Mouse (Mus musculus) forebrain, embryonic 10.5 days (tissue): Measurements from ENCODE around the gene Rars. TPM values are rescaled to one million over a fixed set of nuclear protein-coding genes. Genes with fewer than 3 reads are reported as not detected.
"Not testable (repeated sequence)": the region's sequence is repeated elsewhere in the genome, so short reads cannot be mapped to it uniquely, and the experiment has no call there.

Experiments
- DNase-seq: peaks from one replicate; pipeline ENCODE4 v3.0.0-alpha.2; 2017; ENCODE audit warnings: low spot score; ENCODE audit errors: extremely low spot score
- H3K27ac ChIP-seq: fragments of 300-500 bp; sonication (generic); 2 replicates; pipeline ENCODE4 v1.5.1; 2016; ENCODE audit warnings: mild to moderate bottlenecking
- H3K27me3 ChIP-seq: fragments of 300-500 bp; sonication (generic); 2 replicates; pipeline ENCODE4 v1.6.1; 2016; ENCODE audit warnings: mild to moderate bottlenecking; ENCODE audit not compliant: poor library complexity, severe bottlenecking
- H3K36me3 ChIP-seq: fragments of 300-500 bp; sonication (generic); replicated peaks from 2 replicates; pipeline ENCODE4 v1.6.1; 2016; ENCODE audit warnings: mild to moderate bottlenecking, moderate library complexity
- H3K4me1 ChIP-seq: fragments of 300-500 bp; sonication (generic); 2 replicates; pipeline ENCODE4 v1.6.1; 2016
- H3K4me3 ChIP-seq: fragments of 300-500 bp; sonication (generic); 2 replicates; pipeline ENCODE4 v1.5.1; 2016; ENCODE audit warnings: mild to moderate bottlenecking, moderate library complexity
- H3K9me3 ChIP-seq: fragments of 300-500 bp; sonication (generic); 2 replicates; pipeline ENCODE4 v1.6.1; 2016; ENCODE audit warnings: mild to moderate bottlenecking, moderate library complexity
- WGBS: fragments of 180-500 bp; shearing (Covaris S2); methylation state at CpG from one replicate; pipeline ENCODE4 v1.1.7; 2016; 5-methylcytosine and 5-hydroxymethylcytosine counted together
- polyA plus RNA-seq: library from polyadenylated mRNA; unstranded; fragments of >200 nt; fragmentation: Nextera tagmentation; extraction: Ambion mirVana; gene quantifications from 2 replicates; pipeline ENCODE4 v1.2.1, GENCODE M21; 2016

Rars gene
- polyA plus RNA-seq, 1 experiment from 2014 or later: 118 TPM

DNA sequence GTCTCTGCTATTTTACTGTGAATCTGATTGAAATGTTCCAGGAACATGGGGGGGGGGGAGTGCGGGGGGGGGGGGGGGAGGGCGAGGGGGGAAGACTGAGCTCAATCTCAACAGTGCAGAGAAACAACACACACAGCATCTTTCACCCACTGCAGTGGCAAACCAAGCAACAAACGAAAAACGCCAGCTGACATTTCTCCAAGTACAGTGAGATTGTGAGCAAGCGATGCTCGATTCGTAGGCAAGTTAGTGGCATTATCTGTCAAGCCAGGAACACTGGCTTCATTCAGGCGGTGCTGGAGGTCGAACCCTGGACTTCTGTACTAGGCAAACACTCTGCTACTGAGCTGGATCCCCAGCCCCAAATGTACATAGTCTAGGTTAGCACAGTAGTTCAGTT lies 21.3 kb upstream of the Rars start:
- Histone ChIP-seq H3K36me3 (peaks cover 69% of the 10 kb centered on the region), H3K9me3 (peaks cover 6% of the 10 kb centered on the region; the same call in 1 of the 2 replicates), H3K27ac (peak overlapping the region; percentile 90), H3K4me3 (no peak overlapping the region), H3K4me1 (peaks cover 52% of the 10 kb centered on the region), H3K27me3 (no peaks in the 10 kb centered on the region)
- DNase-seq: no peak
- 92% methylated on average over 7 of the region's 9 CpGs for WGBS

DNA sequence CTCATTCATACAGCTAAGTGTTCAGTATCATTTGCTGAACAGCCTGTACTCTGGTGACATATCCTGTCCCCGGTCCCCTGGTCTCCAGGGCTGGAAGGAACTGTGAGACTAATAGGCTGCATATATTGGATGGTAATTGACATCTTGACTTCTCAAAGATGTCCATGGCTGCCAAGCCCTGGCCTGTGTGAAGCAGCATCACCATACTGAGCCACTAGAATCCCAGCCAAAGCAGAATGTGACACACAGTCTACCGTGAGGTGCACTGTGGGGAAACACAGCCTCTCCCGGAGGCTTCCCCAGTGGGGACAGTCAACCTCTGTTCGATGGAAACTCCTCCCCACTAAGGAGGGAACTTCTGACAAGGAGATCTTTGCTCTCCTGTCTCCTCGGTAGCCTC lies 20.6 kb upstream of the Rars start:
- peaks cover 69% of the 10 kb centered on the region for H3K36me3 ChIP-seq
- H3K4me3 ChIP-seq: no peak overlapping the region
- H3K9me3 ChIP-seq: peaks cover 6% of the 10 kb centered on the region; the same call in 1 of the 2 replicates
- DNase-seq: no peak
- WGBS: 81% methylated on average over 5 of the region's 5 CpGs
- peaks cover 46% of the 10 kb centered on the region for H3K4me1 ChIP-seq
- no peaks in the 10 kb centered on the region for H3K27me3 ChIP-seq
- H3K27ac ChIP-seq: peak overlapping the region; percentile 90

DNA sequence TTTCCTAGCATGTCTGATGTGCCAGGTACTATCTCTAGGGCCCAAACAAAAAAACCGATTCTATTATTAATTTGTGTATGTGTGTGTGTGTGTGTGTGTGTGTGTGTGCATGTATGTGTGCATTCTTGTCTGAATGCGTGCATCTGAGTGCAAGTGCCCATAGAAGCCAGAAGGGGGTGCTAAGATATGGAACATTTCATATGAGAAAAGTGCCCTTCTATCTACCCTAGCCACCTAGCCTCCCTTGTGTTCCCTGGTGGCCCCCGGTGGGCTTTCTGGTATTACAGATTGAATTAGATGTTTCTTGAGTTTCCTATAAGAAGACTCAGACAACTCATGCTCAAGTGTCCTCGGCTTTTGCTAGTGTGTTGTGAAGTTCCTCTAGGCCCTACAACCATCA lies 19.3 kb upstream of the Rars start:
- Histone ChIP-seq H3K4me1 (peaks cover 38% of the 10 kb centered on the region), H3K27ac (no peak overlapping the region), H3K9me3 (peaks cover 6% of the 10 kb centered on the region; the same call in 1 of the 2 replicates), H3K4me3 (no peak overlapping the region), H3K36me3 (peaks cover 70% of the 10 kb centered on the region), H3K27me3 (no peaks in the 10 kb centered on the region)
- WGBS: 94% methylated on average over 4 of the region's 4 CpGs
- DNase-seq: no peak

DNA sequence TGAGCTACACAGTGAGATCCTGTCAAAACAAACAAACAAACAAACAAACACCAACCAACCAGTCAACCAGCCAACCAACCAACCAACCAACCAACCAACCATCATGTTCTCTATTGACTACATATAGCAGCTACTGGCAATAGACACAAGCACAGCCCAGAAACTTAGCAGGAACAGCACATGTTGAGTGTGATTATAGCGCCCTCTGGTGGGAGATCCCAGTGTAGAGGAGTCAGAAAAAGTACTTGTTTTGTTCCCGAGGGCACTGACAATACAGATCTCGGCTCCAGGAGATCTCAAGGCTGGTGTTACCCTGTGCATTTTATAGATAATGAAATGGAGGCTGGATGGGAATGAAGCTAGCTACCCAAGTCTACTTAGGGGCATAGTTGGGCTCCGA lies 18.4 kb upstream of the Rars start:
- peaks cover 67% of the 10 kb centered on the region for H3K36me3 ChIP-seq
- 58% methylated on average over 4 of the region's 4 CpGs for WGBS
- peak overlapping the region; percentile 44; the same call in 1 of the 2 replicates for H3K27ac ChIP-seq
- H3K9me3 ChIP-seq: peaks cover 6% of the 10 kb centered on the region; the same call in 1 of the 2 replicates
- peak; percentile 53 for DNase-seq
- H3K4me3 ChIP-seq: no peak overlapping the region
- no peaks in the 10 kb centered on the region for H3K27me3 ChIP-seq
- peaks cover 30% of the 10 kb centered on the region for H3K4me1 ChIP-seq

DNA sequence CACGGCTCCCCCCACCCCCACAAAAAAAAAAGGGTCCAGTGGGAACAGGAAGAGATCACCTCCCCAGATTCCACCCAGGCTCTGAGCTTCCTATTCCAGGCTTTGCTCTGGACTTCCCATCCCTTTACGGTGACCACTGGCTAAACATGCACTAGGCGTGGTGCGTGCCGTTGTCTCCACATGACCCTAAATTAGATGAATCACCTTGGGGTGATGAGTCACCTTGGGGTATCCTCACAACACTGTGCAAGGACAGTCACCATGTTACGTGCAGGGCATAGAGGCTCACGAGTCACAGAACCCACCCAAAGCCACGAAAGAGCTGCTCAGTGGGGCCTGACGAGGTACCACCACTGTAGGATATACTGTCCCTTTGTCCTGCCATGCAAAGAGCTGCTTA lies 10.0 kb upstream of the Rars start:
- WGBS: 94% methylated on average over 9 of the region's 9 CpGs
- no peak overlapping the region for H3K4me3 ChIP-seq
- DNase-seq: no peak
- no peaks in the 10 kb centered on the region for H3K27me3 ChIP-seq
- H3K4me1 ChIP-seq: no peaks in the 10 kb centered on the region; the same call in 1 of the 2 replicates
- peak overlapping the region; percentile 31; the same call in 1 of the 2 replicates for H3K27ac ChIP-seq
- no peaks in the 10 kb centered on the region for H3K9me3 ChIP-seq
- peaks cover 70% of the 10 kb centered on the region for H3K36me3 ChIP-seq

DNA sequence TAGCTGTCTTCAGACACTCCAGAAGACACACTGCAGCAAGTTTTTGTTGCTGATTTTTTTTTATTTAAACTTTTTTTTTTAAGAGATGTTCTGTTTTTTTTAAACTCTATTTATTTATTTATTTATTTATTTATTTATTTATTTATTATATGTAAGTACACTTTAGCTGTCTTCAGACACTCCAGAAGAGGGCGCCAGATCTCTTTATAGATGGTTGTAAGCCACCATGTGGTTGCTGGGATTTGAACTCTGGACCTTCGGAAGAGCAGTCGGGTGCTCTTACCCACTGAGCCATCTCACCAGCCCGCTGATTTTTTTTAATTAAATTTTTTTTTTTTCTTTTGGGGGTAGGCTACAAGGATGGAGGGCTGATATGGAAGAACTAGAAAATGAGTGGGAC lies 8.3 kb upstream of the Rars start:
- not testable (repeated sequence) for H3K27me3 ChIP-seq, H3K27ac ChIP-seq, H3K9me3 ChIP-seq, H3K4me1 ChIP-seq, DNase-seq, H3K4me3 ChIP-seq
- H3K36me3 ChIP-seq: peaks cover 58% of the 10 kb centered on the region
- 83% methylated on average over 4 of the region's 4 CpGs for WGBS

DNA sequence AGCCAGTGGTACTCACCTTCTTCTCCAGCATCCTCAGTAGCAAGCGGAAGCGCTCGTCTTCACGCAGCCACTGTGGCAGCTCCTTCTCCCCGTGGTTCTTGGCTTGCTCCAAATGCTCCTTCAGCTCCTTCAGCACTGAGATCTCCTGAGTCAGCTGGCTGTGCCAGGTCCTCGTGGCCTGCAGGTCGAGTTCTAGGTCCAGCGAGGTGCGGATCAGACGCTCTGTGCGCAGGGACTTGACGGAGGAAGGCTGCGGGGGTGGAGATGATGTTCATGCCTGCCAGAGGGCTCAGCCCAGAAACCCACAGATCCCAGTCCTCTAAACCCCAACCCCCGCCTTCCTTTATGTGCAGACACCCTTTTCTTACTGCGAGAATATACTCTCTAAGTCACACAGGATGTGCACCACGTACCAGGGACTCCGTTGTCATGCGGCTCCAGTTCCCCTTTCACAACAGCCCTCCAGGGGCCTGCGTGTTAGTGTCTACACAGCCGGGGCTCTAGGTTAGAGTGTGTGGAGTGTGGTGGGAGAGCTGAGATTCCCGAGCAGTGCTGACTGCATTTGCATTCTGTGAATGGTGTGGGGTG lies 7.5 kb upstream of the Rars start:
- Histone ChIP-seq H3K4me1 (peaks cover 9% of the 10 kb centered on the region), H3K27ac (peak overlapping the region; percentile 1; the same call in 1 of the 2 replicates), H3K4me3 (no peak overlapping the region), H3K9me3 (no peaks in the 10 kb centered on the region), H3K27me3 (no peaks in the 10 kb centered on the region), H3K36me3 (peaks cover 59% of the 10 kb centered on the region)
- WGBS: 91% methylated on average over 21 of the region's 21 CpGs
- no peak for DNase-seq

DNA sequence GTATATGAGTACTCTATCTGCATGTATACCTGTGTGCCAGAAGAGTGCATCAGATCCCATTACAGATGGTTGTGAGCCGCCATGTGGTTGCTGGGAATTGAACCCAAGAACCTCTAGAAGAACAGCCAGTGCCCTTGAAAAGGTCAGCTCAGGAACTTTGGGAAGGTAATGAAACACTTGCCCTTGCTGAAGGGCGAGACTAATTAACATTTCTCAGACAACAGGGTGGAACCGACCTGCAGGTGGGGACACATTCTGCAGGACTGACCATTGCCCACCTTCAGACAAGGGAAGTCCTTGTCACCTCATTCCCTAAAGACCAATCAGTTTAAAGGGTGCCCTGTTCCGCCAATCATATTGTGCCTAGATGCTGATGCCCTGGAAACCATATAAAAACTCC lies 6.5 kb upstream of the Rars start:
- not testable (repeated sequence) for H3K27ac ChIP-seq, H3K4me1 ChIP-seq
- WGBS: 83% methylated on average over 4 of the region's 4 CpGs

DNA sequence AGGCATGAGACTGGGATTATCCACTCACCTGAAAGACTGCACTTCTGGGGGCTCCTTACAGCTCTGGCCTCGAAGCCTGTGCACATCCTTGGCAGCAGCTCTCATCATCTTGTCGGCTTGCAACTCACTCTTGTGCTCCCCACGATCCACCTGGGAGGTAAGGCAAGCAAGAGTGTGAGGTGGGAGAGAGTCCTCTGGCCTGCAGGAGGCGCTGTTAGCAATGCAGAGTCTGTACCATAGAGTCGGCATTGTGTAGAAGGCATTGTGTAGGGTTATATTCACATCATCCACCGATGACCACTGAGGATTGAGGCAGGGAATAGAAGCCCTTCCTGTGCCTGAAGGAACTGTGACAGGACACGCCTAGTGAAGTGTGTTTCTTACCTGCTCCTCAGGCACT lies 6.0 kb upstream of the Rars start:
- DNase-seq: no peak
- Histone ChIP-seq H3K4me3 (no peak overlapping the region), H3K27me3 (no peaks in the 10 kb centered on the region), H3K36me3 (peaks cover 50% of the 10 kb centered on the region), H3K4me1 (peaks cover 9% of the 10 kb centered on the region), H3K27ac (no peak overlapping the region), H3K9me3 (no peaks in the 10 kb centered on the region)
- WGBS: 83% methylated on average over 7 of the region's 7 CpGs

More for the DNA sequence above, 6.5 kb upstream of the Rars start:
- H3K4me3 ChIP-seq, H3K9me3 ChIP-seq, DNase-seq, H3K27me3 ChIP-seq: not testable (repeated sequence)
- peaks cover 50% of the 10 kb centered on the region for H3K36me3 ChIP-seq

DNA sequence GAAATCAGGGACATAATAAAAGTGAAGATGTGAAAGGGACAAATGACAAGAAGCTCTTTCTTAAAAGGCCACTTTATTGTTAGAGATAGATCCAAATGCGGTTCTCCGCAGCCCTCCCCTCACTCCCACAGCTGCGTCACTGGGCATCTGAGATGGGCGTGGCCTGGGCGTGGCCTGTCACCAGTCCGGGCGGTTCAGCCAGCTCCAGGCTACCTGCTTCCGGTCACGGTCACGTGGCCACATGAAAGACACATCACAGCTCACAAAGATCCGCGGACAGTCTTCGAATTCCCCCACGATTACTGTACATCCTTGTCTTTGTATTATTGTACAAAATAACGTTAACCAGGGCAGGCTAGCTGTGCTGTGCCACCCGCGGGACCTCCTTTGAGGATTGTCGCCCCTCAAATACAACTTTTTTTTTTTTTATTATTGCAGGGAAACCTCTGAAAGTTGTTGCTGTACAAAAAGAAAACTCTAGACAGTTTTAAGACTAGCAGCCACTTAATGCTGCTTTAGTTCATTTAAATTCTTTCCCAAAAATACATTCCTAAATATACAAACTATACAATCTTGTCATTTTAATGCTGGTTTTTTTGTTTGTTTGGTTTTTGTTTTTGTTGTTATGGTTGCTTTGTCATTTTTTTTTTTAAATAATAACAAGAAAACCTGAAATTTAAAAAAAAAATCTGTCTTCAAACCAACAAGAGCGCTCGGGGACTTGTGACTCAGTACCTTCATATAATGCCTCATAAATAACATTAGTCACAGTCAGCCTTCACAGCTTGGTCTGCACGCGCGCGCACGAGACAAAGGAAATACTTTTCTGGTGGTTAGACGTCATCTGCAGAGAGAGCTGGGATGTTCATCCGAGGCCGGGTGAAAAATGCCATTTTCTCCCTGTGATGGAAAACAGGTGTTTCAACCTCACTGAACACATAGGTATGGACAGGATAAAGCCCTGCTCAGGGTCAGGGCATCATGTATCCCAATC lies 4.3 kb upstream of the Rars start:
- Histone ChIP-seq H3K27me3 (no peaks in the 10 kb centered on the region), H3K4me3 (peak overlapping the region; percentile 47), H3K4me1 (peaks cover 11% of the 10 kb centered on the region), H3K36me3 (peaks cover 42% of the 10 kb centered on the region), H3K27ac (peak overlapping the region; percentile 84), H3K9me3 (no peaks in the 10 kb centered on the region)
- 34% methylated on average over 28 of the region's 28 CpGs for WGBS
- peak; percentile 94 for DNase-seq

DNA sequence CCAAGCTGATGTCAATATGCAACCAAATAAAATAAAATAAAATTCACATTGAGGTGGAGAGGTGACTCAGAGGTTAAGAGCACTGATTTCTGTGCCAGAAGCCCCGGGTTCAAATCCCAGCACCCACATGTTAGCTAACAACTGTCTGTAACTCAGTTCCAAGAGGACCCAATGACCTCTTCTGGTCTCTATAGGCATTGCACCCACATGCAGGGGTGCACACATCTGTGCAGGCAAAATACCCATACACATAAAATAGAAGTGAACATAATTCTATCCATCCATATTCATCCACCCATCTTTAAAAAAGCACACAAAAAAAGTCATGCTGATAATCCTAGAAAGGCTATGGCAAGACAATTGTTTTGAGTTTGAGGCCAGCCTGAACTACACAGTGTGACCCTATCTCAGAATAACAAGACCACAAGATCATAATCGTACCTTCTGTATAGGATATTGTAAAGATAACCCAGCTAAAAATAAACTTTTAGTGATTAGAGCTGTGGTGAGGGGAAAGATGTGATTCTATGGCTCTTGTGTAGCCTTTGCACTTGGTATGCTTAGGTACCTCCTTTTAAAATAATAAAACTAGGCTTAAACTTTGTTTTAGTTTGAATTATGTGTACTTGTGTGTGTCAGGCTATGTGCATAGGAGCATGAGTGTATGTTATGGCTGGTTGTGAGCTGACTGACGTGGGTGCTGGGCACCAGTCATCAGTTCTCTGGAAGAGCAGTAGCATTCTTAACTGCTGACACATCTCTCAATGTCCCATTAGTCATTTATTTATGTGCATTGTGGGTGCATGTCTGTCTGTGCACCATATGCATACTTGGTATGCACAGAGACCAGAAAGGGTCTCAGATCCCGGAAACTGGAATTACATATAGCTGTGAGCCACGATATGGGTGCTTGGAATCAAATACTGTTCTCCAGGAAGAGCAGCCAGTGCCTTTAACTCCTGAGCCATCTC lies 3.1 kb upstream of the Rars start:
- no peaks in the 10 kb centered on the region for H3K9me3 ChIP-seq
- WGBS: 90% methylated on average over 5 of the region's 5 CpGs
- peaks cover 21% of the 10 kb centered on the region for H3K4me1 ChIP-seq
- H3K27ac ChIP-seq: peak overlapping the region; percentile 84
- H3K27me3 ChIP-seq: no peaks in the 10 kb centered on the region
- DNase-seq: no peak
- H3K4me3 ChIP-seq: no peak overlapping the region
- peaks cover 36% of the 10 kb centered on the region for H3K36me3 ChIP-seq

DNA sequence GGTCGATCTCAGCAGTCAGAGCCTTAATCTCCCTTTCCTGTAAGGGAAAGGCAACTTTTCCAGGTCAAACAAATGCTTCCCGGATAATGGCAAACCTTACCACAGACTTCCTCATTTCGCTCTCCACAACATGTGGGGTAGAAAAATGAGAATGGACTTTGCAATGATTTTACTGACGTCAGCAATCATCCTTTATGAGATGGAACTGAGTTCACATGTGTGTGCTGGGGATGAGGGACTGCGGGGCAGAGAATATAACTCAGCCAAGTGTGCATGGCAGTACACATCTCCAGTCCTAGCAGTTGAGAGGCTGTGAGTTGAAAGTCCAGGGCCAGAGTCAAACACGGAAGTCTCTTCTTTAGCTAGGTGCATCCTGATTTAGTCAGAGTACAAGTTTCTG lies 1.0 kb downstream of the Rars start:
- Histone ChIP-seq H3K4me1 (peaks cover 16% of the 10 kb centered on the region), H3K36me3 (peaks cover 50% of the 10 kb centered on the region), H3K9me3 (no peaks in the 10 kb centered on the region), H3K4me3 (peak overlapping the region; percentile 72), H3K27ac (no peak overlapping the region), H3K27me3 (no peaks in the 10 kb centered on the region)
- no peak for DNase-seq
- 89% methylated on average over 6 of the region's 6 CpGs for WGBS
